Mouse (Mus musculus) forebrain, embryonic 14.5 days (tissue): ENCODE results near the gene Slc37a3. TPM values are rescaled to one million over a fixed set of nuclear protein-coding genes. Genes with fewer than 3 reads are reported as not detected.
A peak's percentile ranks its signal among the peaks of the same experiment; 100 is the strongest.
"Not testable (repeated sequence)": the region's sequence is repeated elsewhere in the genome, so short reads cannot be mapped to it uniquely, and the experiment has no call there.

ENCODE experiments used
- ATAC-seq: fragments of 200-750 bp; cut with Nextera tagmentation; 2 replicates; pipeline ENCODE4 v1.8.0; 2017; ENCODE audit warnings: mild to moderate bottlenecking, moderate library complexity
- DNase-seq: peaks from one replicate; pipeline ENCODE4 v3.0.0-alpha.2; 2015; ENCODE audit warnings: low spot score
- H3K27ac ChIP-seq: fragments of 300-500 bp; sonication (generic); 2 replicates; pipeline ENCODE4 v1.5.1; 2014; ENCODE audit warnings: low read depth, mild to moderate bottlenecking, control low read depth, low read length, moderate library complexity
- H3K27me3 ChIP-seq: fragments of 300-500 bp; sonication (generic); replicated peaks from 2 replicates; pipeline ENCODE4 v1.6.1; 2014; ENCODE audit warnings: low read length, control low read depth, mixed read lengths; ENCODE audit not compliant: control insufficient read depth, insufficient read depth
- H3K36me3 ChIP-seq: fragments of 300-500 bp; sonication (generic); 2 replicates; pipeline ENCODE4 v1.6.1; 2014; ENCODE audit warnings: low read length, control low read depth; ENCODE audit not compliant: control insufficient read depth, insufficient read depth
- H3K4me1 ChIP-seq: fragments of 300-500 bp; sonication (generic); 2 replicates; pipeline ENCODE4 v1.6.1; 2014; ENCODE audit warnings: antibody characterized with exemption, low read length, control low read depth; ENCODE audit not compliant: control insufficient read depth, insufficient read depth
- H3K4me2 ChIP-seq: fragments of 300-500 bp; sonication (generic); 2 replicates; pipeline ENCODE4 v1.6.1; 2014; ENCODE audit warnings: mild to moderate bottlenecking, control low read depth, low read length
- H3K4me3 ChIP-seq: fragments of 300-500 bp; sonication (generic); 2 replicates; pipeline ENCODE4 v1.5.1; 2014; ENCODE audit warnings: low read depth, low read length, control low read depth
- H3K9ac ChIP-seq: fragments of 300-500 bp; sonication (generic); 2 replicates; pipeline ENCODE4 v1.6.1; 2014; ENCODE audit warnings: mild to moderate bottlenecking, low read length, control low read depth, moderate library complexity
- H3K9me3 ChIP-seq: fragments of 300-500 bp; sonication (generic); replicated peaks from 2 replicates; pipeline ENCODE4 v1.6.1; 2016; ENCODE audit warnings: low read length, control low read depth, mixed read lengths; ENCODE audit not compliant: control insufficient read depth
- WGBS: fragments of 180-500 bp; shearing (Covaris S2); extraction: QIAGEN DNeasy Blood & Tissue Kit; methylation state at CpG from one replicate; pipeline ENCODE4 v1.1.7; 2014; 5-methylcytosine and 5-hydroxymethylcytosine counted together
- polyA plus RNA-seq: library from polyadenylated mRNA; unstranded; fragments of >200 nt; fragmentation: Nextera tagmentation; extraction: Ambion mirVana; gene quantifications from 2 replicates; pipeline ENCODE4 v1.2.1, GENCODE M21; 2014

Slc37a3 gene
- polyA plus RNA-seq, 1 experiment from 2014 or later, result 60.2 TPM

DNA sequence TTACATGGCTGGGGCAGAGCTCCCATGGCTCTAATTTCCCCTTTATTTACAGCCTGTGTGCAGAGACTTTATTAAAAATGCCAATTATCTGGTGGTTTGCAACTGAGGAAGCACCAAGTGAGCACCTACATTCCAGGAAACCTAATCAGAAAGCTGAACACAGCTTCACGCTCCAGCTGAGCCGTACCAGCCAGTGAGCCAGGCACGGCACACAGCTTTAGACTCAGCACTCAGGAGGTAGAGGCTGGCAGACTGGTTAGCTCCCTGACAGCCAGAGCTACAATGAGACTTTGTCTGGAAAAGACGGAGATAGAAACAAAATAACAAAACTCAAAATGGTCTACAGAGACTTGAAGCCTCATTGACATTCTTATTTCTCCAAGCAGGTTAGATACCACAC lies 18.0 kb upstream of the Slc37a3 start:
- Histone ChIP-seq H3K4me3 (no peak overlapping the region), H3K36me3 (peaks cover 45% of the 10 kb centered on the region), H3K9me3 (no peaks in the 10 kb centered on the region), H3K9ac (no peak overlapping the region), H3K4me1 (no peaks in the 10 kb centered on the region), H3K27me3 (no peaks in the 10 kb centered on the region), H3K4me2 (no peak overlapping the region), H3K27ac (no peak overlapping the region)
- no peak for ATAC-seq
- 77% methylated on average over 4 of the region's 4 CpGs for WGBS
- no peak for DNase-seq

DNA sequence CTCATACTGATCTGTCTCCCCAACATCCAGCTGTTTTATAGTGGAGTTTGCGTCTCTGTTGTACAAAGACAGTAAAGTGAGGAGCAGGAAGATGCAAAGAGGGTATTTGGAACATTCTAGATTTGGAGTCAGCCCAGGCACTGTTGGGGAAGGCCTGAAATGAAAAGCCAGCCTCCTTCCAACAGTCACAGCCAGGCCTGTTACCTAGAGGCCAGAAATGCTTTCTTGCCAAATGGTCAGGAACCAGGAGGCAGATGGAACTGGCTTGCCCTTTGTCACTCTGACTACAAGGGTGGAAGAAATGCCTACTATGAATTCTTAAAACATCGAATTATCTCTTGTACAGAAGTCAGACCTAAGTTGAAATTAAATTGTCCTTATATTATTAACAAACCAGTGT lies 12.5 kb upstream of the Slc37a3 start:
- Histone ChIP-seq H3K27ac (no peak overlapping the region), H3K36me3 (no peaks in the 10 kb centered on the region), H3K27me3 (no peaks in the 10 kb centered on the region), H3K4me1 (no peaks in the 10 kb centered on the region), H3K4me2 (no peak overlapping the region), H3K4me3 (no peak overlapping the region), H3K9ac (no peak overlapping the region), H3K9me3 (no peaks in the 10 kb centered on the region)
- no peak for ATAC-seq
- no peak for DNase-seq
- 93% methylated on average over 2 of the region's 2 CpGs for WGBS

DNA sequence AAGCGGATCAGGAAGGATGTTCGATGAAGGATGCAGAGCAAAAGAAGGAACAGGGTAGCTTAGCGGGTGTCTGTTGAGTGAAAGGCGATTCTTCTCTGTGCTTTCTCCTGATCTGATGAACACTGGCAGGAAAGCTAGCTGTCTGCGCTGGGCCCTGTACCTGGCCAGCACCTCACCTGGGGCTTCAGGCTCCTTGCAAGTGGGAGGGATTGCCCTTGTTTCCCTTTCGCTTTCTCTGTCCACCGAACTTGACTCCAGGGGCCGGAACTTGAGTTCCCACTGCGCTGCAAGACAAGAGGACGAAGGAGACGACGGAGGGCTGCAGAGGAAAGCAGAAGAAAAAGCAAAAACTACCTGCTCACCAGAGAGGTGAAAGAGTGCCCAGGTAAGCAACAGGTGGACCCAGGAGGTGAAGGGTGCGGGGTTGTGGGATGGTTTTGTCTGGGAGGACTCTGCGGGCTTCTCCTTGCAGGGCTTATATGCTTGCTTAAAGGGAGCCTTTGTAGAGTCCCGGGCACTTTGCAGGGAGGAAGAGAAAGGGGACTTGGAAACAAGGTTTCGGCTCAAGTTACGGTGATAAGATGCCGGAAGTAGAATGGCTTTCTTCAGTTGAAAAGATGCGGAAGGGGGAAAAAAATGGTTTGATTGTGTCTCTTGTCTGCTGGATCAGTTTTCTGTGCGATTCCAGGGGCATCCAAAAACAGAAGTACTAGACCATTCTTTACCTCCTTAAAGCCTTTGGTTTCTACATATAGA lies 3.8 kb upstream of the Slc37a3 start, which contains the start of gene Rab19:
Gene Rab19, plus strand, starts transcription at position 51 of the 756 bp plus-strand sequence.
- H3K4me1 ChIP-seq, result peaks cover 5% of the 10 kb centered on the region
- peaks cover 8% of the 10 kb centered on the region; the same call in 1 of the 2 replicates for H3K27me3 ChIP-seq
- ATAC-seq (no peak), DNase-seq (no peak)
- 8% methylated on average over 20 of the region's 20 CpGs for WGBS
- peak within 1 kb of the TSS; percentile 35; the same call in 1 of the 2 replicates for H3K4me2 ChIP-seq
- H3K27ac ChIP-seq, result no peak within 1 kb of the TSS
- no peaks in the 10 kb centered on the region for H3K9me3 ChIP-seq
- H3K9ac ChIP-seq, result peak within 1 kb of the TSS; percentile 13; the same call in 1 of the 2 replicates
- H3K4me3 ChIP-seq, result peak within 1 kb of the TSS; percentile 15
- H3K36me3 ChIP-seq, result no peaks in the 10 kb centered on the region

DNA sequence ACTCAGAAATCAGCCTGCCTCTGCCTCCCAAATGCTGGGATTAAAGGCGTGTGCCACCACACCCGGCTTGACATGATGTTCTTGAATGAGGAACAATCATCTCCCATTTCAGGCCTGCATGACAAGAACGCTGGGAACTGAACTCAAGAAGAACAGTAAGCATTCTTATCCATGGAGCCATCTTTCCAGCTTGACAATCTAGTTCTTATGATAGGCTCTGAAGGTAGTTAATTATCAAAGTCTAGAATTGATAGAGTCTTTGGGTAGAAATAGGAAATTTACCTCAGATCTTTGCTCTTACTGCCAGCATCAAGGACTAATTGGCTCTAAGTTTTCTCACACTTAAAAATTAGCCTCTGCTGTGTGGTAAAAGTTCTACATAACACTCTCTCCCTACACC lies 2.8 kb upstream of the Slc37a3 start:
- H3K4me1 ChIP-seq, result peaks cover 8% of the 10 kb centered on the region

DNA sequence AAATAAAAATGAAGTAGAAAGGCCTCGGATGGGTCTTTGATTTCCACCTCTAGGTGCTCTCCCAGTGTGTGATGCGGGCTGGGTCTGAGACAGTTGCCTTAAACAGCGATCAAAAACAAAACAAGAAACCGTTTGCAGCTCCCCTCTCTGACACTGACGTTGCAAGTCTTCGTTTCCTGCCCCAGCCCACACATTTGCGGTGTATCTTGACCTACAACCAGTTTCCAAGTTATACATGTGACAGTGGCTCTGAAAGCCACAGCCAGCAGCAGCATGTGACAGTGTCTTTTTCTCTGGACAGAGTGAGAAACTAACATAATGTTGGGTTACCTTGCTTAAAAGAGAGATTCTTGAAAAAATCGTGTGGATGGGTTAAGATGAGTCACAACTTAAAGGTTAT lies 2.3 kb upstream of the Slc37a3 start:
- Histone ChIP-seq H3K9me3 (no peaks in the 10 kb centered on the region), H3K4me3 (no peak overlapping the region), H3K27ac (no peak overlapping the region), H3K4me2 (no peak overlapping the region), H3K27me3 (peaks cover 8% of the 10 kb centered on the region; the same call in 1 of the 2 replicates), H3K9ac (no peak overlapping the region), H3K4me1 (peaks cover 8% of the 10 kb centered on the region), H3K36me3 (no peaks in the 10 kb centered on the region)
- WGBS, result 82% methylated on average over 8 of the region's 8 CpGs
- ATAC-seq (no peak), DNase-seq (no peak)

More for the DNA sequence above, 2.8 kb upstream of the Slc37a3 start:
- Histone ChIP-seq H3K9me3 (no peaks in the 10 kb centered on the region), H3K27ac (no peak overlapping the region), H3K36me3 (no peaks in the 10 kb centered on the region), H3K4me3 (no peak overlapping the region), H3K4me2 (no peak overlapping the region), H3K9ac (no peak overlapping the region), H3K27me3 (peaks cover 8% of the 10 kb centered on the region; the same call in 1 of the 2 replicates)
- ATAC-seq (no peak), DNase-seq (no peak)
- WGBS, result 90% methylated on average over 3 of the region's 3 CpGs

DNA sequence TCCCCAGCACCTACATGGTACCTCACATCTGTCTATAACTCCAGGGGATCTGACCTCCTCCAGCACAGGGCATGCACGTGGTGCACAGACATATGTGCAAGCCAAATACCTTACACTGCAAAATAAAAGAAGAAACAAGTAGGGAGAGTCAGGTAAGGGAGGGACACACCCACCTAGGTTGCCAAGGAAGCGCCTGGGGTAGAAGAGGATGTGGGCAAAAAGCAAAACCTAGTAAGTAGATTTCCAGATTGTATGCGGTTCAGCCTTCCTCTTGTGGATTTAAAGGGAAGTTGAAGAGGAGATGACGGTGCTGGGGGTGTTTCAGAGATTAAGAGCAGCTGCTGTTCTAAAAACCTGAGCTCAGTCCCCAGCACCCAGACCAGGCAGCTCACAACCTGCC lies 1.7 kb upstream of the Slc37a3 start:
- no peak for DNase-seq
- H3K9me3 ChIP-seq, result no peaks in the 10 kb centered on the region
- H3K9ac ChIP-seq, result no peak overlapping the region
- WGBS, result 65% methylated on average over 4 of the region's 4 CpGs
- peaks cover 8% of the 10 kb centered on the region; the same call in 1 of the 2 replicates for H3K27me3 ChIP-seq
- H3K4me2 ChIP-seq, result no peak overlapping the region
- H3K4me1 ChIP-seq, result peaks cover 8% of the 10 kb centered on the region
- H3K27ac ChIP-seq, result no peak overlapping the region
- no peaks in the 10 kb centered on the region for H3K36me3 ChIP-seq
- ATAC-seq, result no peak
- H3K4me3 ChIP-seq, result no peak overlapping the region

DNA sequence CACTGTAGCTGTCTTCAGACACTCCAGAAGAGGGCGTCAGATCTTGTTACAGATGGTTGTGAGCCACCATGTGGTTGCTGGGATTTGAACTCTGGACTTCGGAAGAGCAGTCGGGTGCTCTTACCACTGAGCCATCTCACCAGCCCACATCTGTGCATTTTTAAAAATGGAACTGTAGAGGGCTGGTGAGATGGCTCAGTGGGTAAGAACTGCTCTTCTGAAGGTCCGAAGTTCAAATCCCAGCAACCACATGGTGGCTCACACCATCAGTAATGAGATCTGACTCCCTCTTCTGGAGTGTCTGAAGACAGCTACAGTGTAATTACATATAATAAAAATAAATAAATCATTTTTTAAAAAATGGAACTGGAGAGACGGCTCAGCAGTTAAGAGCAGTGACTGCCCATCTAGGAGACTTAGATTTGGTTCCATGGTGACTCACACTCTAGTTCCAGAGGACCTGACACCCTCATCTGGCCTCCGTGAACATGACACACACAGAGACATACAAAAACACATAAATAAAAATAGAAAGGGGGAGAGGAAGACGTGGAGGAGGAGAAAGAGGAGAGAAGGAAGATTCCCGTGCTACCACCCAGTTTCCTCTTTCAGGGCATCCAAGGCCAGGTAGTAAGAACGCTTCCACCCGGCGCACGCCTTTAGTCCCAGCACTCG lies 823 bp upstream of the Slc37a3 start:
- 83% methylated on average over 13 of the region's 13 CpGs for whole genome bisulfite sequencing
- H3K4me1 ChIP-seq, H3K36me3 ChIP-seq, ATAC-seq, H3K27me3 ChIP-seq, DNase-seq, H3K9ac ChIP-seq, H3K9me3 ChIP-seq, H3K4me3 ChIP-seq, H3K27ac ChIP-seq, H3K4me2 ChIP-seq: not testable (repeated sequence)

DNA sequence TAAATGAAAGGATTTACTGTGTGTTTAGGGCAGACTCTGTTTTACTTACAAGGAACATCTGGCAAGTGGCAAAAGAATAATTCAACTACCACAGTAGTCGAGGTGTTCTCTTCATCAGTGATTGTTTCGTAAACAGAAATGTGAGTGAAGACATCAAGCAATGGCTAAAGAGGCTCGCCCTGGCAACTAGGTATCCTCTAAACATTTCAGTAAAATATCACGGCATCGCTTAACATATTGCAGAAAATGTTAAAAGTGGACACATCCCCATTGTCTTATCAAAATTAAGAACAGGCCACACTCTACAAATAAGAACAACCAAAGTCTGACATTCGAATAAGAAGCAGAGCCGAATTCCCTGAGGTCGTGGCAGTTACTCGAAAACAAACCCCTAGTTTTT lies 700 bp downstream of the Slc37a3 start:
- no peak overlapping the region for H3K27ac ChIP-seq
- H3K36me3 ChIP-seq, result peaks cover 5% of the 10 kb centered on the region; the same call in 1 of the 2 replicates
- no peak for ATAC-seq
- peak overlapping the region; percentile 92 for H3K9ac ChIP-seq
- no peak for DNase-seq
- WGBS, result 25% methylated on average over 9 of the region's 9 CpGs
- no peaks in the 10 kb centered on the region for H3K9me3 ChIP-seq
- H3K4me2 ChIP-seq, result peak overlapping the region; percentile 68
- H3K27me3 ChIP-seq, result peaks cover 8% of the 10 kb centered on the region; the same call in 1 of the 2 replicates
- peaks cover 8% of the 10 kb centered on the region for H3K4me1 ChIP-seq
- peak overlapping the region; percentile 95 for H3K4me3 ChIP-seq
